Mouse (Mus musculus): ENCODE results near the gene Pfpl.

Gene Pfpl

DNA sequence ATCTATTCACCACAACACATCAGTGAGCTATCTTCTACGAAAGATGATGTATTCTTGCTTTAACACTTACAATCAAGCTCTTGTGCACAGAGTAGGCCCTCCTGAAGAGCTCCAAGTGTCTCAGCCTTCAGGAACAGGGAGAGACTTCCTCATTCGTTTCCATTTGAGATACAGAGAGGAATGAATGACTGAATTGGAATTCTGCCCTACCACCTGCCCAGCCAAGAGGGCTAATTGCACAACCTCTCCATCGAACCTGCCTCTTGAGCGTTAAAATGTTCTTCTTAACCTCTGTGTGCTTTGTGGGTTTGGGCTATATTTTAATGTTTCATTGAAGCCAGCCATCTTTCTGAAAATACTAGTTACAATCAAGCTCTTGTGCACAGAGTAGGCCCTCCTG is 37.0 kb downstream of the Pfpl start:
- no peak for DNase-seq (ENCODE audit: low spot score in 2 of 2)

DNA sequence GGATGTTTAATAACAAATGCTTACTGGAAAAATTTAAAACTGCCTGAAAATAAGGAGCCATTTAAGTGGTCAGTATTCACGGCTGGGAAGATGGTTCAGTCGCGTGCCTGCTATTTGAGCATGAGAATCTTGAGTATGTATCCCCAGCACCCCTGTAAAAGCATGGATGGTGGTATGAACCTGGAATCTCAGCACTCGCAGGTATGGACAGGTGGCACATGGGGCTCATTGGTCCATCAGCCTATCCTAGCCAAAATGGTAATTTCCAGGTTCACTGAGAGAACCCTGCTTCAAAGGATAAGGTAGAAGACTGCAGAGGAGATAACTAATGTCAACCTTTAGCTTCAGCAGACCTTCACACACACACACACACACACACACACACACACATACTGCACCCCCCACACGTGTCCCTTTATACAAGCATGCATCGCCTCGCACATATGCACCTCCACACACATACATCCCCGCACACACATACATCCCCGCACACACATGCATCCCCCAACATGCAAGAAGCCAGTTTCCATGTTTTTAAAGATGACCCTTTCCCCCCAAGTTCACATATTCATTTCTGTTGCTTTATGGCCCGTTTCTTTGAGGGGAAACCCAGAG is 37.9 kb downstream of the Pfpl start:
- DNase-seq (ENCODE audit: low spot score in 2 of 2): no peak

DNA sequence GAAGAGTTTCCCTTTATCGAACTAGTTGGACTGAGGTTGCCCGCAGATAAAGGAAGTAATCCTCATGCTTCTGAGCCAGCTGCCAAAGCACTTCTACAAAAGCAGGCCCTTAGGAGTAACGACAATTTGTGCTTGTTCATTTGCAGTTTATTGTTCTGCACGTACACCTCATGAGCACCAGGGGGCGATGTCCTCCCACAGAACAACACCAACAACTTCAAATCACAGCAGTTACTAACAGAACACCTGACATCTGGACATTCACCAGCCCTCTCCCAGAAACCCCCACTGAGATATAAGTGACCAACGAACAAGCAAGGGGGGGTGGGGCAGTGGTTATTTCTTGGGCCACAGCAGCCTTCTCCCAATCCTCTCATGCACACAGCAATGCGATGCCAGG is 38.5 kb downstream of the Pfpl start:
- no peak for DNase-seq (ENCODE audit: low spot score in 2 of 2)

DNA sequence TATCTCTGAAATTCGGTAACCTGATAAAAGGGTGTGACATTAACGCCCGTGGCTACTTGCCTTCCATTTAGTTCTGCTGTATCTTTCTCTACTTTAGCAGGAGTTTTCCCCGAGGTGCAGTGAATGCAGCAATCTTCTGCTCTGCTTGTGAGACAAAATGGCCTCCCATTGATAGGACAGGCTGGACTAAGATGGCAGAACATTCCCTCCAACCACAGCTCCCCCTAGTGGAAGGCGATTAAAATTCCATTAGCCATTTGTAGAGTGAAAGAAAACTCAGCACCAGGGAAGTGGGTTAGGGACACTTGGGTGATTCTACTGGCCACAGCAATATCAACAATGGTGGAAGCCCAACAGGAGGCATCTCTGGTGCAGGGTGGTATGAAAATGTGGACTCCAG is 39.7 kb downstream of the Pfpl start:
- DNase-seq (ENCODE audit: low spot score in 2 of 2): no peak

DNA sequence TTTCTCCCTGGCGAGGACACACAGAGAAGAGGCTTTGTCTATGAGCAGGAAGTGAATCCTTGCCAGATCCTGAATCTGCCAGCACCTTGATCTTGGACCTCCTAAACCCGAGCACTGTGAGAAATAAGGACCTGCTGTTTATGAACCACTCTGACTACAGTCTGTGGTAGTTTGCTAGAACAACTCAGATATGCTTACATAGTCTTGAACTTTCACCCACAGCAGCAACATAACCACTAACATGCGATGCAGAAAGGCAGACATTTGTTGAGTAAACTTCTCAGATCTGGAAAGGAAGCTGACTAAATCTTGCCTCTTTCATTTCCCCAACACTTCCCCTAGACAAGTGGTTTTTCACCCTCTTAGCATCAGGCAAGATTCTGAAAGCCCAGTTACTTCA is 44.2 kb downstream of the Pfpl start:
- DNase-seq (ENCODE audit: low spot score in 2 of 2): no peak

DNA sequence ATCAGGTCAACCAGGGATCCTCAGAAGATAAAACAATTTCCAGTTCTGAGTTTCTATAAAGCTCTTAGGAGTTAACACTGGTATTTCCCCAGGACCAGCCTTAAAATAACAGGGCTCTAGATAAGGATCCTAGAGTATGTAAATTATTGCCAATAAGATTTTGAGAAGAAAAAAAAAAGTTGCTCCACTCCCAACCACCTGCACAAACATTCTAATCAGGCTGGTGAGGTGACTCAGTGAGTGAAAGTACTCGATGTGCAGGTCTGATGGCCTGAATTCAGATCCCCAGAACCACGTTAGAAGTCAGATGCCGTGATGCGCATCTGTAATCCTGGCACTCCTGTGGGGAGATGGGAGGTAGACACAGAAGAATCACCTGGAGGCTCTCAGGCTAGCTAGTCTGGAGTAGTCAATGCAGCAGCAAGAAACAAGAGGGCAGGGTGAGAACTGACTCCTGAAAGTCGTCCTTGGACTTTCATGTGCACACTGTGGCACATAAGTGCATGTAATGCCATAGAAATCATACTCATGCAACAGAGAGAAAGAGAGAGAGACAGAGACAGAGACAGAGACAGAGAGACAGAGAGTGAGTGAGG is 44.8 kb downstream of the Pfpl start:
- DNase-seq (ENCODE audit: low spot score in 2 of 2): no peak

DNA sequence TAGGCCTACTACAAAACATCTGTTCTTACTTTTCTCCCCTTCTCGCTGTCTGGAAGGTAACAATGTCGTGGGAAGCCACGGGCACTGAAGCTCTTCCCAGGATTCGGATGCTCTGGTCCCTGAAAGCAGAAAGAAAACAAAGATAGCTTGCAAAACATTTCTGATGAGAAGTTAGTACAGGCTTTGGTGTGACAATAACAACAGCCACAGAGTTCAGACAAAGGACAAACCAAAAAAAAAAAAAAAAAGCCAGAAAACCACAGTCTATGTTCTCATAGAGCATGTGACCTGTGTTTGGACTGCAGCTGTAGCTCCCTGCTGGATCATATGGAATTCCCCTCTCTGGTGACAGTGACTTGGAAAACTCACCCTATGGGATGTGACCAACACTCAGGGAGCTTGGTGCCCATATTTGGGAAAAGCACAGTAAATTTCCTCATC is 45.5 kb downstream of the Pfpl start:
- no peak for DNase-seq (ENCODE audit: low spot score in 2 of 2)

DNA sequence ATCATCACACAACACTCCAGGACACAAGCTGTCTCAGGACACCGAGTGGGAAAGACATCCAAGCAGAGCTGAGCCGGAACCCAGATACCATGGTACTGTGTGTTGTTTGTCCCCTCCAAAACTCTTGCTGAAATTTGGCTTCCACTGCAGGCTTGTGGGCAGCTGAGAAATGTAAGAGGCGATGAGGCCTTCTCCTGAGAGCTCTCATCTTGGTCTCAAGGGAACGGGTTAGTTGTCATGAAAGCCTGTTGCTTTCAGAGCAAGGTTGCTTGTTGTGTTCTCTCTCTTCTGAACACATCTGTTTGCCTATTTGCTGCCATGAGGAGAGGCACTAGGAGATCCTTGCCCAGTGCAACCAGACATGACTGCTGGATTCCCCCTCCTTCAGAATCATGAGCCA is 46.2 kb downstream of the Pfpl start:
- no peak for DNase-seq (ENCODE audit: low spot score in 2 of 2)

DNA sequence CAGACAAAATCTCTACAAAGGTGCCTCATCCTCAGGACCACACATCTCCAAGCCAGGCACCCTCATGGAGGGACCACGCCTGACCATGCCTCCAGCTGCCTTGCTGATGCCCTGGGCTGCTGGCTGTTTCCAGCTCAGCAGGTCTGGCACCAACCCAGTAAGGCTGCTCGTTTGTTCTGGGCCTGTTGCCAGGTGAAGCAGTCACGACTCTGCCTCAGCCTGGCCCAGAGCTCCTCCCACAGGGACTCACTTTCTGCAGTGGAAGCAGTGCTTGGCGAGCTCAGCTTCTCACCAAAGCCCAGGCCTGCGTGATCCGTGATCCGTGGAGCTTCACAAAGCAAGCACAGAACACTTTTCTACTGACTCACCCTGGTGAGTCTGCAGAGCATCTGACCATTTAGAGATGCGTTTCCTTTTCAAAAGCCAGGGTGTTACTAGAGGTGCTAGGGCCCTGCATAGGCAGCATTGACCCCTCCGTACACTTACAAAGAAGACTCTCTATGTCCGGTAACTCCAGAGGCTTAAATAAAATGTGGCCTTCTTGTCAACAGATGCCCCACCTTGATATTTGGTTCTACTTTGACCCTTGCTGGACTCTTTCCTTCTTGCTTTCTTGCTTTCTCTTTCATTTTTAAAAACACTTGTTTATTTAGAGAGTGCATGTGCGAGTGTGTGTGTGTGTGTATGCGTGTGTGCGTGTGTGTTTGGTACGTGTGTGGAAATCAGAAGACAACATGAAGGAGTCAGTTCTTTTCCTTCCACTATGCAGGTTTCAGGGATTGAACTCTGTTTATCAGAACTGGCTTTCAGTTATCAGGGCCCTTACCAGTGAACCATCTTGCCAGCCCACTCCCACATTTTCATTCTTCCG is 47.9 kb downstream of the Pfpl start:
- DNase-seq (ENCODE audit: low spot score in 2 of 2): peak; percentile 79 to 87

DNA sequence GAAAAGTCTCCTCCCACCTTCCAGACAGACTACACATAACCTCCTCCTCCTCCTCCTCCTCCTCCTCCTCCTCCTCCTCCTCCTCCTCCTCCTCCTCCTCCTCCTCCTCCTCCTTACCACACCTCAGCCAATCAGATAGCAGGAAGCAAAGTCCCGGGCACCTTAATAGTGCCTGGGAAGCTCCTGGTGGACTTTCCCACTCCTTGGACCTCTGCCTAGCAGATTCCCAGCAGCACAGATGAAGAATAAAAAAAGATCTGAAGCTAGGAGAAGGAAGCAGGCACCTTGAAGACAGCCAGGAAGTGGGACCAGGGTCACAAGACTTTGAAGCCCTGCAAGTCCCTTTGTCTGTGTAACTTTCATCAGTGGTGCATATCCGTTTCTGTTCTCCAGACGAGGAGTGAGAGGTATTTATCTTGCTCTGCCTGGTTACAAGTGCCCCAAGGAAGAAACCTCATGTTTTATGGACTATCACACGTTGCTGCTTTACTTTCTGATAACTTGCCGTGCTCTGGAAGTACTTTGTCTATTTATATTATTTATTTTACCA is 49.1 kb downstream of the Pfpl start:
- DNase-seq (ENCODE audit: low spot score in 2 of 2): no peak

DNA sequence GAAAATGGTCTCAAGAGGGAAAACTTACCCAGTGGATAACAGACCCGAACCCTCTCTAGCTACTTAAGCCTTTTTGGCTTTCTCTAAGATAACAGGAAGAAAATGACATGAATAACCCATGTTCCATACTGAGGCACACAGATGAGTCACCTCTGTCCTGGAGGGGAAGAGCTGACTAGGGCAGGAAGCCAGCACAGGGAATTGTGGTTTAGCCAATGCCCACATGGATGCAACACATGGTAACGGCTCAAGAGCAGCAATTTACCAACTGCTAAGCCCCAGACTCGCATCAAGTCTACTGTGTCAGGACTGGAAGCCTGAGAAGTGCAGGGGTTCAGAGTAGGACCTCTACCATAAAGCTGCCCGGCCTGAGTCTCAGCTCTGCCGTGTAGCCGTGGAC is 50.7 kb downstream of the Pfpl start:
- no peak for DNase-seq (ENCODE audit: low spot score in 2 of 2)

Data from frontal cortex, postnatal 25 days (tissue).